Mouse (Mus musculus) frontal cortex, postnatal 25 days (tissue): ENCODE results near the gene Zfp112.
A peak's percentile ranks its signal among the peaks of the same experiment; 100 is the strongest.
"Not testable (repeated sequence)": the region's sequence is repeated elsewhere in the genome, so short reads cannot be mapped to it uniquely, and the experiment has no call there.

Experiments used
- DNase-seq, 2 experiments: peaks; one replicate each; pipeline ENCODE4 v3.0.0; 2022; ENCODE audit warnings: low spot score in 2 of 2

Gene Zfp112

DNA sequence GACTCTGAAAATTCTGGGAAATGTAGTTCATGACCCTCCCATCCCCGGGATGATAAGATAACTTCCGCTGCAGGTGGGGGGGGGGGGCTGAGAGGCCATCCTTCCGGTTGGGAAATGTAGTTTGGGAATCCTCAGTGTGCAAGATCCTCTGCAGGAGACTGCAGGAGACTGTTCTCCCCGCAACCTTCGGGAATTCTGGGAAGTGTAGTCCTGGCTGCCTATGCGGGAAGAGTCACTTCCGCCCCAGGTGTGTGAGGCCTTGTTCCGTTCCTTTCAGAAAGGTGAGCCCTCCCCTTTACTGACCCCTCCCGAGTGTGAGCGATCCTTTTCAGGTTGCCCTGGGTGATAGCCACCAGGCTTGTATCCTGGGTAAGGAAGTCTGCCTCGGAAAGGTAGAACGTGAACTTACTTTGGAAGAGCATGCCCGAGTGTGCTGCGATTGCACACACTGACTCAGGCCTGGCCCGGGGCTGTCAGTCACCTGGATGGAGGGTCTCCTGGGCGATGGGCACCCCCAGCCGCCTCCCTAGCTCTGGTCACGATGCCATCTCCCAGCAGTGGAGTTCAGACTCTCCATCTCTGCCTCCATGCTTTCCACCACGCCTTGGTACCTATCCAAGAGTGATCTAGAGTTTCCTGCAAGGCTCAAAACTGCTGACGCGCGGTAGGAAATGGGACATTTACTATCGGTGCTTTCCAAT is at the start of gene Zfp112:
TSS of gene Zfp112 (plus strand) at position 159 of the 701 bp plus-strand sequence.
- peak; percentile 46 to 64 for DNase-seq

DNA sequence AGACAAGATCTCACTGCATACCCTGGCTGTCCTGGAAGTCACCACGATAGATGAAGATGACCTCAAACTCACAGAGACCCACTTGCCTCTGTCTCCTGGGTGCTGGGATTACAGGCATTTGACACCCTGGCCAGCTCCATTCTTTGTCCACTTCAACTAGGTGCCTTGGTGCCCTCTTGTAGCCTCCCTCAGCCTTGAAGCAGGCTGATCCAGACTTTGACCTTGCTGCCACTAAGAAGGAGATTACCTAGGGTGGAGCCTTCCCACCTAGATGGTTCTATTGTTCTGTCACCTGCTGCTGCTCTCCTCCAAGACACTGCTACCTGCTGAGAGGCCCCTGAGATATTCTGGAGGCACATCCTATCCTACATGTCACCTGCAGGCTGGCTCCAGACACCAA is 37.7 kb upstream of the Zfp112 start:
- DNase-seq: not testable (repeated sequence)

DNA sequence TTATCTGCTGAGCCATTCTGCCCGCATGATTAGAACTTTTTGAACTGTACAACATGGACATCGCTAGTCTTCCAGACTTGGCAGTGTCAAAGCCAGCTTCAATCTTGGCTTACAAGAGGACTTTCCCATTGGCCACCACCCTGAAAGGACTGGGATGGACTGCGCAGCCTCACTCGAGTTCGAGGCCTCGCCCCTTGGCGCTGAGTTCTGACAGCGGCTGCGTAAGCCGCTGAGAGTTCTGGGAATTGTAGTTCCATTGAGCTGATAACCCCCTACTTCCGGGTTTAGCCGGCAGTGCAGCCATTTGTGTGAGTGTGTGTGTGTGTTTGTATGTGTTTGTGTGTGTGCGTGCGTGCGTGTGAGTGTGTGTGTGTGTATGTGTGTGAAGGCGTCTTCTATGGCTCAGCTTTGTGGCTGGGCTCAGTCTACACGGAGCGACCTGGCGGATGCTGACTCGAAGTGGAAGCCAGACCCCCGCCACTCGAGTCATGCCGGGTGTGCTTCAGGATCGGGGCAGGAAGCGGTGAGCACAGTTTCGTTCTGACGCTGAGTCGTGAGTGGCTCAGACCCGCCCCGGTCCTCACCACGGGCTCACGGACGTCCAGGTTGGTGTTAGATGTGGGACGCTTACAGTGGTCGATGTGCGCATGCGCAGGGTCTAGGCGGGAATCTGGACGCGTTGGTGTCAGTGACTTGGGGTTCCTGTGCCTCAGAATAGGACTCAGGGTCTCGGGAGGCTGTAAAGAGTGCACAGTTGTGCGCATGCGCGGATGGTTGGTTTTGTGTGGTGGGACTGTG is 30.3 kb upstream of the Zfp112 start, which contains the start of gene Zfp180:
TSS of gene Zfp180 (plus strand) at position 291 of the 798 bp plus-strand sequence.
- DNase-seq: peak; percentile 81 to 91

DNA sequence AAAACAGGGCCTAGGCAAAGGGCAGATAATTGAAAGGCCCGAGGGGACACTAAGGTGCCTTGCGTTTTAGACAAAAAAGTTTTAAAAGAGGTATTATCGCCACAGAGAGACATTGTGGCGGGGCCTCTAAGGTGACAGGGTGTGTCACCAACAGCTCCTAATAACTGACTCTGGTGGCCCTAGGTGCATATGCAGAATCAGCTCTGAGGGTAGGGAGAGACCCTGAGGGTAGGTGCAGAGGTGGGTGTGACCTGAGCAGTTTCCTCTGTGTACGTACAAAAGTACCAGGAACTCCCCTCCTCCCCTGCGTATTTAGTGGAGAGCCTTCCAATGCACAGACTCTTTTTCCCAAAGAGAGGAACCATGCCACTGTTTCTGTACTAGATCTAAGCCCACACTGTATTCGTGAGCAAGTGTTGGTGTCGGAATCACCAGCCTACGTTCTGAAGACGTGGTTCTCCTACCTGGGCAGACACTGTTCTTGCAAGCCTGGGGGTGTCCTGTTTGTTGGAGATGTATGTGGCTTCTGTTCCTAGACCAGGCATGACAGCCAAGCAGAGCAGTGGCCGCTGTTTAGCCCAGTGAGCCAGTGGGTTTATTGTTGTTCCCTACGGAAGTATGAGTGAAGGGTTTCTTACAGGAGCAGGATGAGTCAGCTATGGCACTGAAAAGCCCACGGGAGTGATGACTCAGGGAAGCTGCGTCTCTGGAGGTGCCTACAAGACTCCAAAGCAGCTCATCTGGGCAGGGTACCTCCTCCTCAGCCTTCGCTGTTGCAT is 29.5 kb upstream of the Zfp112 start:
- peak; percentile 19 to 41 for DNase-seq

DNA sequence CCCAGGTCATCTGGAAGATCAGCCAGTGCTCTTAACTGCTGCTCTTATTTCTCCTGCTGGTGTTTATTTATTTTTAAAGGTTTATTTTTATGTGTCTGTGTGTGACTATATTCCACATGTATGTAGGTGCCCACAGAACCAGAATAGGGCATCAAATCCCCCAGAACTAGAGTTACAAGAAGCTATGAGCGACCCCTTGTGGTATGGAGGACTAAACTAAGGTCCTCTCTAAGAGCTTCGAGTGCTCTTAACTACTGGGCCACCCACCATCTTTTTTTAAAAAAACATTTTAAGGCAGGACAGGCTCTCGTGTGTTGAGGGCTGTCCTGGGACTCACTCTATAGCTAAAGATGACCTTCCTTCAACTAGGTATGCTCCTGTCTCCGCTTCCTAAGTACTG is 25.2 kb upstream of the Zfp112 start:
- no peak for DNase-seq

DNA sequence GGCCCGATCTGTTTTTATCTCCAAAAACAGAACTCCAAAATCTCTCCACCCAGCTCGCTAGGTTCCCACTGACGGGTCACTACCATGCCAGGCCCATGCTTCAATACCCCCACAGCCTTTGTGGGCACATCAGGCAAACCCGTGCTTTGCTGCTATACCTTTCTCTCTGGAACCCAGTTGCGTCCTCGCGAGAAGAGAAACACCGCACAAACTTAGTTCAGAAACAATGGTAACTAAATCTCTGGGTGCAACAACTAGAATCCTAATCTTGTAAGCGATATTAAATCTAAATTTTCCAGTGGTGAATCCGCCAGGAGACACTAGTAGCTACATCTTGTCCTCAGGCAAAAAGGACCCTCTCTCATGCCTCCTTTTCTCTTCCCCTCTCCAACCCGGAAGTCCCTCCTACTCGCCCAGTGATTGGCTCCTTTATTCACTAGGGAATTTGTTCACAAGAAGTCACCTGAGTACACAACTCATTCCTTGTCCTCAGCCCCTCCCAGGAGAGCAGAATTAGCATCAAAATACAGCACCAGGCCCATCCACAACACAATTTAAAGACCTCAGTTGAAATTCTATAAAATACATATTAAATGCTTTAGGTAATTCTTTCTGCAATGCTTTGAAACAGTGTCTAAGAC is 24.5 kb upstream of the Zfp112 start:
- no peak for DNase-seq

DNA sequence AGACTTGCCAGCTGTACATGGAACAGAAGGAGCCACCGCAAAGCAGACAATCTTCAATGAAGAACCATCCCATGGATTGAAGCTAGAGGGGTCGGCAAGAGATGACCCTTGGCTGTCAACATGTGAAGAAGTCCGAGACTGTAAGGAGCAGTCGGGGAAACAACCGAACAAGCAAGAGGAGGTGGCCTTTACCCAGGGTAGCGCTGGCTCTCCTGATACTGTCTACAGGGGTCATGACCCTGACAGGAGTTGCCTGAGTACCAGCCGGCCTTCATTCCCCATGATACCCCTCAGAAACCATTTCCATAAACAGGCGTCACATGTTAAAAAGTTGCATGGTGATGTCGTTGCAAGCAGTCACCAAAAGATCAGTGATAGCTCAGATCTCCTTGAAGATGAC is 7.7 kb upstream of the Zfp112 start:
- no peak for DNase-seq

DNA sequence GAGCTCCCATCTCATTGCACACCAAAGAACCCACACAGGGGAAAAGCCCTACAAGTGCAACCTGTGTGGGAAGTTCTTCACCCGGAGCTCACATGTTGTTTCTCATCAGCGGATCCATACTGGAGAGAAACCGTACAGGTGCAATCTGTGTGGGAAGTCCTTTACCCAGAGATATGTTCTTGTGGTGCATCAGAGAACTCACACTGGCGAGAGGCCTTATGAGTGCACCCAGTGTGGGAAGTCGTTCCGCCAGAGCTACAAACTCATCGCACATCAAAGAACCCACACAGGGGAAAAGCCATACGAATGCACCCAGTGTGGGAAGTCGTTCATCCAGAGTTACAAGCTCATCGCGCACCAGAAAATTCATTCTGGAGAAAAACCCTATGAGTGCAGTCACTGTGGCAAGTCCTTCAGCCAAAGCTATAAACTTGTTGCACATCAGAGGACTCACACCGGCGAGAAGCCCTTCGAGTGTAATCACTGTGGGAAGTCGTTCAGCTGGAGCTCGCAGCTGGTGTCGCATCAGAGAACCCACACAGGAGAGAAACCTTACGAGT is 6.9 kb upstream of the Zfp112 start:
- DNase-seq: no peak

DNA sequence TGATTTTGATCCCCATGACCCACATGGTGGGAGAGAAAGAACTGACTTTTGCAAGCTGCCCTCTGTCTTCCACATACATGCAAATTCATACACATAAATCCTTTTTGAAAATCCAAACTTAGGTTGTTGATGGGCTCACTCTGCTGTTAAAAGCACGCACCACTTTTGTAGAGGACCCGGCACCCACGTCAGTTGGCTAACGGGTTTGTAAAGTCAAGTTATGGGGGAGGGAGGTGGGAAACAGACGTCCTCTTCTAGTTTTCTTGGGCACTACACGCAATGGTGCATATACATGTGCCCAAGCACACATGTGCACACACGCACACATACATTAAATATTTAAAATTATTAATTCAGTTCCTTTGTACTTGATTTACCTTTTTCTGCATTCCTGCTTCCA is 1.3 kb upstream of the Zfp112 start:
- no peak for DNase-seq

DNA sequence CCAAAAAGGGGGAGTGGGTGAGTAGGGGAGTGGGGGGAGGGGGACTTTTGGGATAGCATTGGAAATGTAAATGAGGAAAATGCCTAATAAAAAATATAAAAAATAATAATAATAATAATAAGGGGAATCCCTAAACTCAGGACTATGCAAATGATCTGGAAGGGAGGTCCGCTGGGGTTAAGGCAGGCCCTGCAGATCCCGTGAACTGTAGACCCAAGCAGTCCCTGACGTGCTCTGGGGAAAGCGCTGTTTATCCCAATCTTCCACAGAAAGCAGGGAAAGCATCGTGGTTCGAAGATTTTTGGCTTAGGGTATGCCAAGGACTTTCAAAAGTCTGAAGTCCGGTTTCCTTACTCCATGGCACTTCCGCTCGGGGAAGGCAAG is 350 bp upstream of the Zfp112 start:
- DNase-seq: no peak

DNA sequence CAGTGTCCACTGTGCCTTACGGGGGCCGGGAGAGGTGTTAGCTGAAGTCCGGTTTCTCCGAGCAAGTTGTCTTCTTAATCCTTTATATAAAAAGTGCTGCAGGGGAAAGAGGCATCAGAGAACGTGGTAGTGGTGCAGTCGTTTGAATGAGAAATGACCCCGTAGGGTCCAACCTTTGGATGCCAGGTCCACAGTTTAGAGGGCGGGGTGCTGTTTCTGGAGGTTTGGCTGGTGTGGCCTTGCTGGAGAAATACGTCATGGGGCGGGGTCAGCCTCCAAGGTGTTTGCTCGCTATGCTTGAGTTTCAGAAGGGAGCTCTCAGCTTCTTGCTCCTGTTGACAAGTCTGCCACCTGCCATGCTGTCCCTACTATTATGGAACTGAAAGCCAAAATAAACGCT is 887 bp downstream of the Zfp112 start:
- DNase-seq: no peak

DNA sequence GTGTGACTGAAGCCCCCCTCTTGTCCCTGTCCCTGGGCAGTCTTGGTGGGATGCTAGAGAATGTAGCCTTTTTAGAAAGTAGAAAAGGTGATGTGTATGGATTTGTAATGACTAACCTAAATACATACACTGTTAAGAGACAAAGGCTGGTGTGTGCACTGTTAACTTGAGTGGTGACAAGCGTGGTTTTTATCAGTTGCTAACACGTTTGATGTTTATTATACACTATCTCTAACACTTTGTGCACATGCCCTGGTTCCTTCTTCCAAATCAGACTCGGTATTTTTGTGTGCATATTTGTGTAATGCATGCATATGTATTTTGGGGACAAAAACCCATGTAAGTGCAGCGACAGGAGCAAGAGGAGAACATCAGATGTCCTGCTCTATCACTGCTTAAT is 4.5 kb downstream of the Zfp112 start:
- DNase-seq: no peak

DNA sequence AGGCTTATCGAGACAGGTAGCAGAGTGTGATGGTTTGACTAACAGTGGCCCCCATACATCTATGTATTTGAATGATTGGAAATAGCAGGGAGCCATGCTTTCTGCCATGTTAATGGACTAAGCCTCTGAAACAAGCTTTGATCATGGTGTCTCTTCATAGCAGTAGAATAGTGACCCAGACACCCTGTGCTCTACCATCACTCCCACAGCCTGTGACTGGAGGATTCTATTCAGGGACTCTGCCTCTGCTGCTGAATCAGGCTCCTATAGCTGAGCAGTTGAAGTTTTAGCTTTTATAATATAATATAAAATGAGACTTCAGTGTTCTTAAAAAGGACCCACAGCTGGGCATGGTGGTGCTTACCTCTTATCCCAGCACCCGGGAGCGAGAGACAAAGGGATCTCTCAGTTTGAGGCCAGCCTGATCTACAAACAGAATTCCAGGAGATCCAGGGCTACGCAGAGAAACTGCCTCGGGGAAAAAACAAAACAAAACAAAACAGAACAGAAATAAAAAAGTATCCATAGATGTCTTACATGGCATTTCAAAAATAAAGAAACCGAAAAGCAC is 21.4 kb downstream of the Zfp112 start:
- peak in 1 of 2 experiments; percentile 7 for DNase-seq

DNA sequence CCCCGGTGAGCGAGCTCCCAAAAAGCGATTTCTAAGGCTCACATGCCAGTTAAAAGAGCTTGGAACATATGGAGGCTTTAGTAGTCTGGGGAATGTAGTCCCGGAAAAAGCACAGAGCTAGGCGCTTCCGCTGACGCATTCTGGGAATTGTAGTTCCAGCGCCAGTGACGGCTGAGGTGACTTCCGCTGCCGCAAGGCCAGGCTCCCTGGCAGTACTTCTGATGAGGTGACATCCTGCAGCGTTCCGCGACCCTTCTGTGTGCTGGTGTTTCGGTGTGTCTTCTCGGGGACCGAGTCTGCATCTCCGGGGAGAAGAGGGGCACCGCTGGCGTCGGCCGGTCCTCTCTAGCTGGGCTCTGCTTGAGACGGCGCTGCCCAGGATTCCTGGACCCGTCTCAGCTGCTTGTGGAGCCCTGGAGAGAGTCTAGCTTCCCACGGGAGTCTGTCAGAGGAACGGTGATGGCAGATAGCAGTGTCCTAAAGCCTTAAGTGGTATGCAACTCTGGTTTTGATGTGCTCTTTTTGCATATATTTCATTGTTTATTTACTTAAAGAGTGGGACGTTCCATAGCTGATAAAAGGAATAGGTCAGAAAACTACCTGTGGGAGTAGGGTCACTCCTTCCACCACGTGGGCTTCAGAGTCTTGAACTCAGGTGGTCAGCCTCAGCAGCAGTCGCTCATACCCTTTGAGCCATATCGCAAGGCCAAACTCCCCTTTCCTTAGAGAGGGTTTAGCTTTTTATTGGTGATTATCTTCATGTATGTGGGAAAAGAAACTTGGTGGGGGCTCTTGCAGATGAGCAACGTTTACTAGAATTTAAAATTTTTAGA is 22.1 kb downstream of the Zfp112 start, which contains the start of gene Zfp235:
TSS of gene Zfp235 (plus strand) at position 174 of the 833 bp plus-strand sequence.
- peak; percentile 76 to 85 for DNase-seq

DNA sequence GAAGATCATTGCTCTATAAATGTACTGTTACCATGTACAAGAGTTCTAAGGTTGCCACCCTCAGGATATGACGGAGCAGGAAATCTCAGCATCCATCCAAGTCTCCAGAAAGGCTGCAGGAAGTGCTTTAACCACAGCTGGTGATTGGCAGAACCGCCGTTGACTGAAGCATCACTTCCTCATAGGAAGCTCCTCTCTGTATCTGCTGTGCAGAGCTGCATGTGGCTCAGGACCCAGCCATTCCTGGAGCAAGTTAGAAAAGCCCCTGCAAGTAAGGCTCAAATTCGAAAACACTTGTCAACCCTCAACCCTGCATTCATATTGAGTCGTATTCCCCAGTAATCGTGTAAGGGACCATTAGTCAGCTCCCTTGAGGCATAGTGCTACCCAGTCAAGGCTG is 30.5 kb downstream of the Zfp112 start:
- DNase-seq: no peak

DNA sequence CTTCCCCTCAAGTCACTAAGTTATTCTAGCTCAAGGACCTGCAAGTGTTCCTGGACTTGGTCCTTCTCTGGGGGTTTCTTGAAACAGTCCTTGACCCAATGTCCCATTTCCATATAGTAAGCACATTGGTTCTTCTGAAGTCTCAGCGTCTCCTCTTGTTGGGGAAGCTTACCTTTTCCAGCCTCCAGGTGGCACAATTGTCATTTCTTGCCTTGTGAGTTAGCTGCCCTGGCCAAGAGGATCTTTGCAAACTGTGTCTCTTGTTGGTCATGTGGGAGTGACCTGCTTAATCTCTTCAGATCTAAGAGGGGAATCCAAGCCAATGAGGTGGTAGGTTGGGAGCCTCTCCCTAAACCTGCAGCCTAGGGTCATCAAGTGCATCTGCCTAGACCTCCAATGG is 41.2 kb downstream of the Zfp112 start:
- DNase-seq: no peak

DNA sequence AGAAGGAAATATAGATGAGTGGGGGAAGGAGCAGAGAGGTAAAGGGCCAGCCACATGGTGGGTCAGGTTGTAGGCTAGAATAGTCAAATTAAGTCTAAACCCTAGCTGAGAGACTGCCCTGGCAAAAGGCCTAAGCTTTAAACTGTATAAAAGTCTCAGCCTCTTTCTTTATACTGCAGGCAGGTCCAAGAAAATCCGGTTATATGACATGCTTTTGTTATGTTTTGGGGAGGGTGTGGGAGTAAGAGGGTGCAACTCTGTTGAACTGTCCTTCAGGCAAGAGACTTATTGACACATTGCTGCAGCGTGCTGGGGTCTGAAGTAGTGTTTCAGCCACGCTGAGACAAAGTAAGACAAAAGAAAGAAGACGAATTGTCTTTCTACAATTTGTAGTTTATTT is 60.1 kb downstream of the Zfp112 start:
- DNase-seq: no peak

DNA sequence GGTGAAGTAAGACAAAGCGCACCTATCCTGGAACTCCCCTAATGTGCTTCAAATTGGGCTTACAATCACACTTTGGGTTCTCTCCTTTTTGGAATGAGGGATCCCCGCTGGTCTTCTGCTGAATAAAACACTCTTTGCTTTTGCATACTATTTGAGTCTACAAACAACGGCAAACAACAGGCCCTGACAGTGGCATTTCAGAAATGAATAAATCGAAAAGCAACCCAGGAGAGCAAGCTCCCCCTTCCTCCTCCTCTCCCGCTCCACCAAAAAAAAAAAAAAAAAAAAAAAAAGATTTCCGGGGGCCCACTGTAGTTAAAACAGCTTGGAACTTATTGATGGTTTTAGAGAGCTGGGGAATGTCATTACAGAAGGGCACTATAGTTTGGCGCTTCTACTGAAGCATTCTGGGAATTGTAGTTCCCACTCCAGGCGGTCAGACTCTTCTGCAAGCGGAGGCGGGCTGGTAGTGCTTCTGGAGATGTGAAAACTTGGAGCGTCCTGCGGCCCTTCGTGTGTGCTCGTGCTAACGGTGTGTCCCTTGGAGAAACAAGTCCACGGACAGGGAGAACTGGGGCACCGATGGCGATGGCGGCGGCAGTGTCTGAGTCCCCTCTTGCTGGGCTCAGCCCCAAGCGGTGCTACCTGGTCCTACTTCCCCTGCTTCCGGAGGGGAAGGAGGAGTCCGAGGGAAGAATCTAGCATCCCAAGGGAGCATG is 62.7 kb downstream of the Zfp112 start, which contains the start of gene Zfp114:
TSS of gene Zfp114 (plus strand) at position 443 of the 719 bp plus-strand sequence.
- peak; percentile 69 to 74 for DNase-seq

DNA sequence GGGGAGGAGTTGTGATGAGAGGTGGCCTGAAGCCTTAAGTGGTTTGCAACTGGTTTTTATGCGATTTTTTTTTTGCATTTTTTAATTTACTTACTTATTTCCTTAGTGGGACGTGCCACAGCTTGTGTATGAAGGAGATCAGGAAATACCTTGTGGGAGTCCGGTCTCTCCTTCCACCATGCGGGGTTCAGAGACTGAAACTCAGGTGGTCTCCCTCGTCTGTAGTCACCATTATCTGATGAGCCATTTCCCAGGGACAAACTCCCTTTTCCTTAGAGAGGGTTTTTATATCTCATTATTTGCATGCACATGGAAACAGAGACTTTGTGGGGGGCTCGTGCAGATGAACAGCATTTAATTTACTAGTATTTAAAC is 63.2 kb downstream of the Zfp112 start:
- DNase-seq: no peak
